Mouse (Mus musculus): ENCODE measurements around the gene Rnf40. TPM values are rescaled to one million over a fixed set of nuclear protein-coding genes. Genes with fewer than 3 reads are reported as not detected.

Gene Rnf40
- polyA plus RNA-seq, 1 experiment: 4.4 TPM

- Histone ChIP-seq H3K9me3 (ENCODE audit: control insufficient read depth, low read length) (no peaks in the 10 kb centered on the region; the same call in 1 of the 2 replicates), H3K4me1 (ENCODE audit: control insufficient read depth) (peaks cover 2% of the 10 kb centered on the region; the same call in 1 of the 2 replicates), H3K27me3 (ENCODE audit: control insufficient read depth) (peaks cover 10% of the 10 kb centered on the region), H3K36me3 (ENCODE audit: control insufficient read depth) (no peaks in the 10 kb centered on the region), H3K4me3 (replicated peaks) (no peak overlapping the region)
- TF ChIP-seq TAL1 (IDR thresholded peaks at IDR 0.05; ENCODE audit: low read length): no peak
- no peak for TF ChIP-seq GATA1 (IDR thresholded peaks at IDR 0.05; ENCODE audit: low read length)
Observed at GRCm38 (mm10) chr7:127654318-127654717, 65.8 kb downstream of the Rnf40 start.

Other genes with a start within 250 kb of the Rnf40 start
- gene Zfp768, start 243.2 kb upstream of the Rnf40 start, polyA plus RNA-seq (2012): 0.17 and 0.26 TPM in 2 replicates
- gene Zfp747, start 212.7 kb upstream of the Rnf40 start, polyA plus RNA-seq (2012): 0.08 TPM in 1 of 2 replicates, not detected in the other
- gene 9130019O22Rik, start 201.6 kb upstream of the Rnf40 start, polyA plus RNA-seq (2012): 0.02 TPM in 2 replicates
- gene E430018J23Rik, start 195.1 kb upstream of the Rnf40 start, polyA plus RNA-seq (2012): 0.06 TPM in 1 of 2 replicates, not detected in the other
- 0.04 TPM in 1 of 2 replicates, not detected in the other for gene Zfp764, start 181.9 kb upstream of the Rnf40 start, polyA plus RNA-seq (2012)
- gene Zfp688, start 166.7 kb upstream of the Rnf40 start, polyA plus RNA-seq (2012): 2.3 and 2.4 TPM in 2 replicates
- gene Zfp689, start 139.6 kb upstream of the Rnf40 start, polyA plus RNA-seq (2012): 2.1 and 3.0 TPM in 2 replicates
- gene Prr14, start 129.2 kb upstream of the Rnf40 start, polyA plus RNA-seq (2012): 11.7 and 14.3 TPM in 2 replicates
- gene Fbrs, start 109.6 kb upstream of the Rnf40 start, polyA plus RNA-seq (2012): 36.3 and 37.8 TPM in 2 replicates
- 1.0 and 1.5 TPM in 2 replicates for gene Srcap, start 76.8 kb upstream of the Rnf40 start, polyA plus RNA-seq (2012)
- gene Gm42715, start 69.2 kb upstream of the Rnf40 start, polyA plus RNA-seq (2012): 7.0 and 7.8 TPM in 2 replicates
- 0.61 and 0.75 TPM in 2 replicates for gene Tmem265, start 27.4 kb upstream of the Rnf40 start, polyA plus RNA-seq (2012)
- 5.4 and 7.7 TPM in 2 replicates for gene Phkg2, start 15.4 kb upstream of the Rnf40 start, polyA plus RNA-seq (2012)
- gene Ccdc189, start 172 bp upstream of the Rnf40 start, polyA plus RNA-seq (2012): 7.1 and 8.9 TPM in 2 replicates
- 0.11 and 0.15 TPM in 2 replicates for gene Zfp629, start 27.0 kb downstream of the Rnf40 start, polyA plus RNA-seq (2012)
- 16.0 and 17.8 TPM in 2 replicates for gene Bcl7c, start 120.2 kb downstream of the Rnf40 start, polyA plus RNA-seq (2012)
- 0.06 TPM in 1 of 2 replicates, not detected in the other for gene Ctf1, start 124.0 kb downstream of the Rnf40 start, polyA plus RNA-seq (2012)
- gene Ctf2, start 143.4 kb downstream of the Rnf40 start, polyA plus RNA-seq (2012): 0.02 TPM in 1 of 2 replicates, not detected in the other
- 8.2 and 9.9 TPM in 2 replicates for gene Fbxl19, start 155.8 kb downstream of the Rnf40 start, polyA plus RNA-seq (2012)
- gene Orai3, start 181.0 kb downstream of the Rnf40 start, polyA plus RNA-seq (2012): 0.30 and 0.44 TPM in 2 replicates
- 4.7 and 6.0 TPM in 2 replicates for gene Setd1a, start 187.9 kb downstream of the Rnf40 start, polyA plus RNA-seq (2012)
- gene Gm49388, start 196.8 kb downstream of the Rnf40 start, polyA plus RNA-seq (2012): 0.39 TPM in 1 of 2 replicates, not detected in the other
- gene Hsd3b7, start 211.8 kb downstream of the Rnf40 start, polyA plus RNA-seq (2012): 0.43 and 0.50 TPM in 2 replicates
- gene Stx4a, start 235.5 kb downstream of the Rnf40 start, polyA plus RNA-seq (2012): 1.4 and 1.5 TPM in 2 replicates
- 0.01 TPM in 1 of 2 replicates, not detected in the other for gene Stx1b, start 235.8 kb downstream of the Rnf40 start, polyA plus RNA-seq (2012)

Data from erythroblast, embryonic 14.5 days (primary cell).